Mouse (Mus musculus) stomach, embryonic 14.5 days (tissue): ENCODE data around the gene Erap1. TPM values are rescaled to one million over a fixed set of nuclear protein-coding genes. Genes with fewer than 3 reads are reported as not detected.
"Not testable (repeated sequence)": the region's sequence is repeated elsewhere in the genome, so short reads cannot be mapped to it uniquely, and the experiment has no call there.

Experiments used
- ATAC-seq: fragments of 200-750 bp; cut with Nextera tagmentation; 2 replicates; pipeline ENCODE4 v1.8.0; 2017; ENCODE audit warnings: low read depth, moderate TSS enrichment; ENCODE audit not compliant: insufficient number of reproducible peaks, insufficient read depth, low FRiP score
- H3K27ac ChIP-seq: fragments of 300-500 bp; sonication (generic); 2 replicates; pipeline ENCODE4 v1.5.1; 2014; ENCODE audit warnings: mild to moderate bottlenecking, low read length, moderate library complexity, mixed read lengths
- H3K27me3 ChIP-seq: fragments of 300-500 bp; sonication (generic); 2 replicates; pipeline ENCODE4 v1.6.1; 2014; ENCODE audit warnings: low read length, control low read depth, mixed read lengths; ENCODE audit not compliant: control insufficient read depth, insufficient read depth
- H3K36me3 ChIP-seq: fragments of 300-500 bp; sonication (generic); 2 replicates; pipeline ENCODE4 v1.6.1; 2014; ENCODE audit warnings: mild to moderate bottlenecking, control low read depth, low read length, moderate library complexity, mixed read lengths; ENCODE audit not compliant: control insufficient read depth, insufficient read depth
- H3K4me1 ChIP-seq: fragments of 300-500 bp; sonication (generic); 2 replicates; pipeline ENCODE4 v1.6.1; 2014; ENCODE audit warnings: low read length, control low read depth, mixed read lengths; ENCODE audit not compliant: control insufficient read depth, insufficient read depth
- H3K4me2 ChIP-seq: fragments of 300-500 bp; sonication (generic); replicated peaks from 2 replicates; pipeline ENCODE4 v1.6.1; 2014; ENCODE audit warnings: low read depth, low read length, control low read depth
- H3K4me3 ChIP-seq: fragments of 300-500 bp; sonication (generic); 2 replicates; pipeline ENCODE4 v1.5.1; 2014; ENCODE audit warnings: low read depth, low read length, control low read depth
- H3K9ac ChIP-seq: fragments of 300-500 bp; sonication (generic); replicated peaks from 2 replicates; pipeline ENCODE4 v1.6.1; 2014; ENCODE audit warnings: low read depth, mild to moderate bottlenecking, control low read depth, low read length, moderate library complexity, mixed read lengths
- H3K9me3 ChIP-seq: fragments of 300-500 bp; sonication (generic); 2 replicates; pipeline ENCODE4 v1.6.1; 2016; ENCODE audit warnings: low read depth, low read length, control low read depth; ENCODE audit not compliant: control insufficient read depth
- WGBS: fragments of 180-500 bp; shearing (Covaris S2); extraction: QIAGEN DNeasy Blood & Tissue Kit; methylation state at CpG from one replicate; pipeline ENCODE4 v1.1.7; 2014; 5-methylcytosine and 5-hydroxymethylcytosine counted together
- polyA plus RNA-seq: library from polyadenylated mRNA; unstranded; fragments of >200 nt; fragmentation: Nextera tagmentation; extraction: Ambion mirVana; gene quantifications from 2 replicates; pipeline ENCODE4 v1.2.1, GENCODE M21; 2014

Erap1 gene
- polyA plus RNA-seq, 1 experiment from 2014 or later = 26.6 TPM

DNA sequence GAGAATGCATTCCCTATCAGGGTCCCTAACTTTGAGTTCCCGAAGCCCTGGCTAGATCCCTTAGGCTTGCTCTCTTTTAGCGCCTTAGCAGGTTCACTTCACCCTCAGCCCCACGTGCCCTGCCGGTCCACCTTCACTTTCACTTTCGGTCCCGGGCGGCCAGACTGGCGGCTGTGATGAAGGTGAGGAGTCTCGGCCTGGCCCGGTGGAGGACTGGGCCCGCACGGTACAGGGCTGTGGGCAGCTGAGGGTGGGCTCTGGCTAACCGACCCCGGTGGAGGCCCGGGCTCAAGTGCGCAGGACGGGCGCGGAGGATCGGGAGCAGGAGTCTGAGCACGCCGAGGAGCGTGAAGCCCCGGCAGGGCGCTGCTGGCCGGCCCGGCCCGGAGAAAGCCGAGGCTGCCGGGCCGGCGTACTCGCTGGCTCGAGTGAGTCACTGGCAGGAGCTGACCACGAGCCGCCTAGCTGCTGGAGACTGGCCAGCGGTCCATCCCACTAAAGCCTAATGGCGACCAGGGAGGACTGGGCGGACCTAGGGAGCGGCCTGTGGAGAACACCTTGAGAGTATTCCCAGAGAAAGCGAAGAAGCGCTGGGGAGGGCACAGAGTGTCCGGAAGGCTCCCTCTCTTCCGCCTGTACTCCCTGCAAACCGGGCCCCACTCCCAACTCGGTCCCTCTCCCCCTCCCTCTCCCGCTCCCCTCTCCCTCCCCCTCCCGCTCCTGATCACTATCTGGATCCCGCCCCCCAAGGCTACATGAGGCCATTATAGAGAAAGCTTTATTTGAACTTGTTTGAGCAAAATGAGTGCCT, 549 bp downstream of the Erap1 start:
- Histone ChIP-seq H3K9ac (peak overlapping the region; percentile 79), H3K27ac (peak overlapping the region; percentile 94), H3K4me2 (peak overlapping the region; percentile 90), H3K27me3 (no peaks in the 10 kb centered on the region), H3K4me3 (peak overlapping the region; percentile 65), H3K4me1 (no peaks in the 10 kb centered on the region), H3K36me3 (no peaks in the 10 kb centered on the region), H3K9me3 (no peaks in the 10 kb centered on the region)
- ATAC-seq = peak; percentile 87
- under 1% methylated on average over 44 of the region's 49 CpGs for WGBS

DNA sequence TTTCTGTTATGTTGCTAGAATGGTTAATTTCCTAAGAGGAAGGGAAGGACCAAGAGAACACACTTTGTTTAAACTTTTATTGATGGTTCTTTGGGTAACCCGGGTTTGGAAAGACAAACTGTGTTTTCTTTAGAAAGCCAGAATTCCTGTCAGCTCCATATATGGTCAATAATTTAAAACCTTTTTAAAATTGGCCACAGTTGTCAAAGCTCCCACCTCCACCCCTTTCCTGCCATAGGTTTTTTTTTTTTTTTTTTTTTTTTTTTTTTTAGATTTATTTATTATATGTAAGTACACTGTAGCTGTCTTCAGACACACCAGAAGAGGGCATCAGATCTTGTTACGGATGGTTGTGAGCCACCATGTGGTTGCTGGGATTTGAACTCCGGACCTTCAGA, 1.2 kb downstream of the Erap1 start:
- Histone ChIP-seq H3K4me3 (peak overlapping the region; percentile 65), H3K27ac (0 out of 2 replicates have a peak overlapping the region, but pooled peaks have one; percentile 94), H3K4me2 (peak overlapping the region; percentile 90)
- H3K27me3 ChIP-seq, H3K4me1 ChIP-seq, H3K36me3 ChIP-seq, H3K9me3 ChIP-seq, ATAC-seq, H3K9ac ChIP-seq: not testable (repeated sequence)
- 44% methylated on average over 3 of the region's 3 CpGs for WGBS

DNA sequence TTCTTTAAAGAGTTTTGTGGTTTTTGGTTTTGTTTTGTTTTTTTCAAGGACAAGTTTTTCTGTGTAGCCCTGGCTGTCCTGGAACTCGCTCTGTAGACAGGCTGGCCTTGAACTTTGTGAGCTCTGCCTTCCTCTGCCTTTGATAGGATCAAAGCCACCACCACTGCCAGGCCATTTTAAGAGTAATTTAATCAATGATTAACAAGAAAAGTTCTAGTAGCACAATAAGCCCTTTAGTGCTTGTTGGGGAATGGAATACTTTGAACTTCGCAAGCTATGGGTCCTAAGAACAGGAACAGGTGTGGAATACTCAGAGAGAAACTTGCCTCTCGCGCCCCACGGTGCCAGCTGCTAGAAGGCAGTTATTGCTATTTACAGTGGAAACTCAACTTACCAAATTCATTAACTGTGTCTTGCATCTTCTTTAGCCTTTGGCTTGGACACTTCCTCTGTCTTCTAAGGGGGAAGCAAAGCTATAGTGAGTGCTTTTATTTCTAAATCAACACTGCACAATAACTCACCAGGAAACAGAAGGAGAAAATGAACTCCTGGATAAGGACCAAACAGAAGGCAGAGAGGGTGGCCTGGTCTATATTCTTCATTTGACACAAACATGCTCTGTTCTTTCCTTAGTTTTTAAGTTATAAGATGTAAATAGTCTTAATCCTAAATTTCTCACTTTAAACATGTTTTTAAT, 56.3 kb downstream of the Erap1 start:
- no peaks in the 10 kb centered on the region; the same call in none of the 2 replicates for H3K36me3 ChIP-seq
- H3K27me3 ChIP-seq = no peaks in the 10 kb centered on the region
- no peaks in the 10 kb centered on the region for H3K9me3 ChIP-seq
- H3K9ac ChIP-seq = no peak overlapping the region
- H3K27ac ChIP-seq = no peak overlapping the region
- no peak overlapping the region for H3K4me2 ChIP-seq
- WGBS = 86% methylated on average over 5 of the region's 5 CpGs
- no peaks in the 10 kb centered on the region for H3K4me1 ChIP-seq
- no peak overlapping the region for H3K4me3 ChIP-seq
- no peak for ATAC-seq

DNA sequence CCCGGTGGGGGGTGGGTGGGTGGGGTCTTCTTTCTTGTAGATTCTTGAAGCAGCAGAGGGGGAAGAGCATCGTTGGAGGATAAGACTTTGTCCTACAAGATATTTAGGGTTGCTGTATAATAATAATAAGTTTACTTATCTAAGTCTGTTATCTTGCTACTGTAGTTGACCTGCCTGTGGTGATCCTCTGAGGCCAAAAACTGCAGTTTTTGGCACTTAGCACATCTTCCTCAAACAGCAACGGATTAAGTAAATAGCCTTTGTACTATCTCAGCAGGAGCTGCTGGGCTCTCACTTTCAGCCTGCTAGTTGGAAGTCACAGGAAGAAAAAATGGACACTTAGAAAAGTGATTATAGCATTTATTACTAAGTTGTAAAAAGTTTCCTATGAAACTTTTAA, 56.9 kb downstream of the Erap1 start:
- Histone ChIP-seq H3K4me3 (no peak overlapping the region), H3K9me3 (no peaks in the 10 kb centered on the region), H3K27ac (no peak overlapping the region), H3K9ac (no peak overlapping the region), H3K27me3 (no peaks in the 10 kb centered on the region), H3K36me3 (no peaks in the 10 kb centered on the region; the same call in none of the 2 replicates), H3K4me2 (no peak overlapping the region), H3K4me1 (no peaks in the 10 kb centered on the region)
- no peak for ATAC-seq
- 56% methylated on average over 3 of the region's 3 CpGs for WGBS

DNA sequence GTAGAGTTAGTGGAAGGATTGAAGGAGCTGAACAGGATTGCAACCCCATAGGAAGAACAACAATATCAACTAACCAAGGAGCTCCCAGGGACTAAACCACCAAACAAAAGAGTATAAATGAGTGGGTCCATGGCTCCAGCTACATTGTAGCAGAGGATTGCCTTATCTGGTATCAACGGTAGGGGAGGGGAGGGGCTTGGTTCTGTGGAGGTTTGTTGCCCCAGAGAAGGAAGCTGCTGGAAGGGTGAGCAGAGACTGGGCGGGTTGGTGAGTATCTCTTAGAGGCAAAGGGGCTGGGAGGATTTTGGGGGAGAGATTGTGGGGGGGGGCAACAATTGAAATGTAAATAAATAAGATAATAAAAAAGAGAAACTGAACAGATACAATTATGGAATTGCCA, 79.6 kb downstream of the Erap1 start:
- Histone ChIP-seq H3K9me3 (no peaks in the 10 kb centered on the region; the same call in 1 of the 2 replicates), H3K4me3 (no peak overlapping the region)
- 82% methylated on average over 2 of the region's 2 CpGs for WGBS

DNA sequence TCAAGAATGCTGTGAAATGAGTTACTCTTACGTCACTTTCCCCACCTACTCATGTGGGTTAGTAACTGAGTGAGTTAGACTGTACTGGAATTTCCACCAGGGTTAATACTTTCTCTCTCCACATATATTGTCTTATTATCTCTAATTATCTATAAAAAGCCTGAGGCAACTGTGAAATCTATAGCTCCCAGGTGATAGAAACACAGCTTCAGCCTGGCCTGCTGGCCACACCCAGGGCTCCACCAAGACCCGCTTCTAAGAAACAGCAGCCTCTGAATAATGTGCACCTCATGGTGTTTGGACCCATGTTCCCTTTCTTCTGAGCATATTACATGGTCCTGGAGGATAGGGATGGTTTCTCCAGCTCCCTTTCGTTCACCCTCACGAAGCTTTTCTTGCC, 94.4 kb downstream of the Erap1 start:
- H3K4me3 ChIP-seq = no peak overlapping the region
- no peak overlapping the region for H3K4me2 ChIP-seq
- 89% methylated on average over 4 of the region's 4 CpGs for WGBS
- no peak for ATAC-seq
- H3K27me3 ChIP-seq = no peaks in the 10 kb centered on the region
- no peak overlapping the region for H3K9ac ChIP-seq
- no peaks in the 10 kb centered on the region for H3K9me3 ChIP-seq
- H3K27ac ChIP-seq = no peak overlapping the region
- H3K4me1 ChIP-seq = no peaks in the 10 kb centered on the region
- H3K36me3 ChIP-seq = peaks cover 20% of the 10 kb centered on the region

More for the DNA sequence above, 79.6 kb downstream of the Erap1 start:
- H3K4me1 ChIP-seq = no peaks in the 10 kb centered on the region
- no peak overlapping the region for H3K27ac ChIP-seq
- ATAC-seq = no peak
- H3K4me2 ChIP-seq = no peak overlapping the region
- H3K27me3 ChIP-seq = no peaks in the 10 kb centered on the region
- H3K36me3 ChIP-seq = no peaks in the 10 kb centered on the region; the same call in 1 of the 2 replicates
- H3K9ac ChIP-seq = no peak overlapping the region

DNA sequence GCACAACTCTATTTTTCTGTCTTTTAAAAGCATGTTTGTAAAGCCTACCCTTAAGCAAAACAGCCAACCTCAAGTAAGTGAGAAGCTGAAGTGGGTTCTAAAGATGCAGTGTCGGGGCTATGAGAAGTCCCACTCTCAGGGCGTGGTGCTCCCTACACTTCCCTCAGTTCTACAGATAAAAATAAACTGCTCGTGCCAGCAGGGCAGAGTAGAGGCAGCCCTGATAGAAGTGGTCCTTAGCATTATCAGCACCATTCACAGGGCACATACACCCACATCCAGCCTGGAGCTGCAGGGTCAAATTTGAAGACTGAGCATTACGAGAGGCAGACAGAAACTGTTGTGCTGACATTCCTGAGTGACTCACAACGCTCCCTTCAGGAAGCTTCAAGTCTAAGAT, 96.5 kb downstream of the Erap1 start:
- Histone ChIP-seq H3K4me1 (no peaks in the 10 kb centered on the region), H3K4me2 (no peak overlapping the region), H3K27ac (no peak overlapping the region), H3K9me3 (no peaks in the 10 kb centered on the region), H3K4me3 (no peak overlapping the region), H3K36me3 (peaks cover 17% of the 10 kb centered on the region), H3K27me3 (no peaks in the 10 kb centered on the region), H3K9ac (no peak overlapping the region)
- peak; percentile 75; the same call in 1 of the 2 replicates for ATAC-seq
- WGBS = 86% methylated on average over 5 of the region's 5 CpGs

DNA sequence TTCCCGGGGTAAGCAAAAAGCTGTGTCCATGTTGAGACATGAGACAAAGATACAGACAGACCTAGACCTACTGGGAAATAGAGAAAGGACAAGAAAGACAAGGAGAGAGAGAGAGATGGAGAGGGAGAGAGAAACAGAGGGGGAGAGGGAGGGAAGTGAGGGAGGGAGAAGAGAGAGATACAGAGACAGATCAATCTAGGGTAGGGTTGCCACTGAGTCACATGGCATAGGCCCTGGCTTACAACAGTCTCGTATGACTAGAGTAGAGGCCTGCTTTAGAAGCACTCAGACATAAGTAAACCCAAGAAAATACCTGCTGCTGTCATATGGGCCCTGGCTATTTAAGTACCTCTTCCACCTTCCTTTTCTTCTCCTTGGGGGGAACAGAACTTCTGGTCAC, 97.0 kb downstream of the Erap1 start:
- H3K27me3 ChIP-seq = no peaks in the 10 kb centered on the region
- no peaks in the 10 kb centered on the region for H3K9me3 ChIP-seq
- no peaks in the 10 kb centered on the region for H3K4me1 ChIP-seq
- peaks cover 17% of the 10 kb centered on the region for H3K36me3 ChIP-seq
- ATAC-seq = no peak
- H3K4me2 ChIP-seq = no peak overlapping the region
- 78% methylated on average over 2 of the region's 2 CpGs for WGBS
- H3K27ac ChIP-seq = no peak overlapping the region
- no peak overlapping the region for H3K4me3 ChIP-seq
- H3K9ac ChIP-seq = no peak overlapping the region
